Mouse (Mus musculus) liver, embryonic 11.5 days (tissue): ENCODE data around the gene Ptar1. TPM values are rescaled to one million over a fixed set of nuclear protein-coding genes. Genes with fewer than 3 reads are reported as not detected.
A peak's percentile ranks its signal among the peaks of the same experiment; 100 is the strongest.
"Not testable (repeated sequence)": the region's sequence is repeated elsewhere in the genome, so short reads cannot be mapped to it uniquely, and the experiment has no call there.

Experiments used
- ATAC-seq: fragments of 200-750 bp; cut with Nextera tagmentation; replicated peaks from 2 replicates; pipeline ENCODE4 v1.8.0; 2017; ENCODE audit warnings: moderate number of reproducible peaks, mild to moderate bottlenecking, moderate TSS enrichment, moderate library complexity; ENCODE audit not compliant: low FRiP score
- DNase-seq: peaks from one replicate; pipeline ENCODE4 v3.0.0-alpha.2; 2017; ENCODE audit warnings: low spot score
- H3K27ac ChIP-seq: fragments of 300-500 bp; sonication (generic); 2 replicates; pipeline ENCODE4 v1.5.1; 2014; ENCODE audit warnings: mild to moderate bottlenecking, low read depth, low read length, control low read depth
- H3K27me3 ChIP-seq: fragments of 300-500 bp; sonication (generic); replicated peaks from 2 replicates; pipeline ENCODE4 v1.6.1; 2014; ENCODE audit warnings: low read length, mixed read lengths; ENCODE audit not compliant: control insufficient read depth, insufficient read depth
- H3K36me3 ChIP-seq: fragments of 300-500 bp; sonication (generic); 2 replicates; pipeline ENCODE4 v1.6.1; 2014; ENCODE audit warnings: mild to moderate bottlenecking, low read length, moderate library complexity, mixed read lengths; ENCODE audit not compliant: control insufficient read depth, insufficient read depth
- H3K4me1 ChIP-seq: fragments of 300-500 bp; sonication (generic); replicated peaks from 2 replicates; pipeline ENCODE4 v1.6.1; 2014; ENCODE audit warnings: low read length, mixed read lengths; ENCODE audit not compliant: control insufficient read depth, insufficient read depth
- H3K4me2 ChIP-seq: fragments of 300-500 bp; sonication (generic); 2 replicates; pipeline ENCODE4 v1.6.1; 2014; ENCODE audit warnings: mild to moderate bottlenecking, control low read depth, moderate library complexity
- H3K4me3 ChIP-seq: fragments of 300-500 bp; sonication (generic); 2 replicates; pipeline ENCODE4 v1.5.1; 2014; ENCODE audit warnings: low read depth, low read length, control low read depth
- H3K9ac ChIP-seq: fragments of 300-500 bp; sonication (generic); 2 replicates; pipeline ENCODE4 v1.6.1; 2014; ENCODE audit warnings: low read depth, low read length, control low read depth
- H3K9me3 ChIP-seq: fragments of 300-500 bp; sonication (generic); 2 replicates; pipeline ENCODE4 v1.6.1; 2016; ENCODE audit warnings: low read length, inconsistent platforms, mixed read lengths; ENCODE audit not compliant: control insufficient read depth
- WGBS: fragments of 180-500 bp; shearing (Covaris S2); extraction: QIAGEN DNeasy Blood & Tissue Kit; methylation state at CpG from one replicate; pipeline ENCODE4 v1.1.7; 2014; 5-methylcytosine and 5-hydroxymethylcytosine counted together
- polyA plus RNA-seq: library from polyadenylated mRNA; unstranded; fragments of >200 nt; fragmentation: Nextera tagmentation; extraction: Ambion mirVana; gene quantifications from 2 replicates; pipeline ENCODE4 v1.2.1, GENCODE M21; 2014

Ptar1 gene
- polyA plus RNA-seq, 1 experiment from 2014 or later: 5.8 TPM

DNA sequence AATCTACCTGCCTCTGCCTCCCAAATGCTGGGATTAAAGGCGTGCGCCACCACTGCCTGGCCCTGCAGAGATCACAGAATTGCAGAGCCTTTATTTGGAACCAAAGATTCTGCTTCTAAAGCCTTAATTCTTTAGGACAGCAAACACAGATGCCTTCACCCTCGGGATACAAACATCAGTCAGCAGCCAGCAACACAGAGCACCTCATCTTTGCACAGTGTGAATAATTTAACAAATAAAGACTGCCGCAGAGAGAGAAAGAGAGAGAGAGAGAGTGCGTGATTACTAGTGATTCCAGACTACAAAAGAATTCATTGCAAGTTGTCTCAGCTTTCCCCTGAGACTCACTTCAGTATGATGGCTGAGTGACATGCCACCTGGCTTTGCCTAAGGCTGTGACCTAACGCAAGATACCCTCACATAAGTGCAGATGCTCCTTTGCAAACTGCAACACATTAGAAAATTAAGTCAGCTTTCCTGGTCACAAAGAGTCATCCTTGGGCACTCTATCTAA lies 19.0 kb upstream of the Ptar1 start:
- Histone ChIP-seq H3K9ac (no peak overlapping the region), H3K4me2 (no peak overlapping the region), H3K4me1 (no peaks in the 10 kb centered on the region), H3K9me3 (no peaks in the 10 kb centered on the region), H3K27ac (no peak overlapping the region), H3K27me3 (no peaks in the 10 kb centered on the region), H3K4me3 (no peak overlapping the region), H3K36me3 (no peaks in the 10 kb centered on the region)
- DNase-seq (no peak), ATAC-seq (no peak)
- 83% methylated on average over 6 of the region's 6 CpGs for WGBS

DNA sequence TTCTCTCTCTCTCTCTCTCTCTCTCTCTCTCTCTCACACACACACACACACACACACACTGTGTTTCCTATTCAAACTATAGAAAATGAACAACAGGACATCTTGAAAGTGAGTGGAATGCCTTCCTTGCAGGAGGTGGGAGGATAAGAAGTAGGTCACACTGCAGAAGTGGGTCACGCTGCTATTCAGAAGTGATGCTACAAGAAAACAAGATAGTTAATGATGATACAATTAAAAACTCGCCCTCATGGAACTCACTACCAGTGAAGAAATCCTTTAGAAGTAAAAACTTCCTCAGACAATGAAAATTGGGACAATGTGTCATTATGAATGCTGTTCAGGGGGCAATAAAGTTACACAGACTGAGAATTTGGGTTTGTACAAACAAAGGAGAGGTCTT lies 14.2 kb upstream of the Ptar1 start:
- H3K4me3 ChIP-seq: no peak overlapping the region
- 0 out of 2 replicates have a peak, but pooled peaks cover 3% of the 10 kb centered on the region for H3K9me3 ChIP-seq
- H3K4me1 ChIP-seq: no peaks in the 10 kb centered on the region
- no peaks in the 10 kb centered on the region for H3K27me3 ChIP-seq
- H3K36me3 ChIP-seq: no peaks in the 10 kb centered on the region
- 56% methylated on average over 2 of the region's 2 CpGs for WGBS
- no peak for DNase-seq
- no peak overlapping the region for H3K27ac ChIP-seq
- ATAC-seq: no peak
- no peak overlapping the region for H3K4me2 ChIP-seq
- no peak overlapping the region for H3K9ac ChIP-seq

DNA sequence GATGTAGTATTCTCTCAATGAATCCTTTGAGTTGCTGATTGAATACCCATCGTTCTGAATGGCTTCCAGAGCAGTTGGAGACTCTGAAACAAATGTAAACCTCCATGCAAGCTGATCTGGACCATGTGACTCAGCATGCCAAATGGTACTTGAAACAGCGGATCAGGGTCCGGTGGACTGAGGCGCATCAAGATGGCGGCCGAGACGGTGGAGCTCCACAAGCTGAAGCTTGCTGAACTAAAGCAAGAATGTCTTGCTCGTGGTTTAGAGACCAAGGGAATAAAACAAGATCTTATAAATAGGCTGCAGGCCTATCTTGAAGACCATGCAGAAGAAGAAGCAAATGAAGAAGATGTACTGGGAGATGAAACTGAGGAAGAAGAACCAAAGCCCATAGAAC lies 11.6 kb upstream of the Ptar1 start:
- H3K27me3 ChIP-seq, ATAC-seq, H3K36me3 ChIP-seq, H3K4me2 ChIP-seq, H3K4me3 ChIP-seq, H3K9ac ChIP-seq, DNase-seq, H3K9me3 ChIP-seq, H3K4me1 ChIP-seq, H3K27ac ChIP-seq: not testable (repeated sequence)
- 88% methylated on average over 8 of the region's 8 CpGs for WGBS

DNA sequence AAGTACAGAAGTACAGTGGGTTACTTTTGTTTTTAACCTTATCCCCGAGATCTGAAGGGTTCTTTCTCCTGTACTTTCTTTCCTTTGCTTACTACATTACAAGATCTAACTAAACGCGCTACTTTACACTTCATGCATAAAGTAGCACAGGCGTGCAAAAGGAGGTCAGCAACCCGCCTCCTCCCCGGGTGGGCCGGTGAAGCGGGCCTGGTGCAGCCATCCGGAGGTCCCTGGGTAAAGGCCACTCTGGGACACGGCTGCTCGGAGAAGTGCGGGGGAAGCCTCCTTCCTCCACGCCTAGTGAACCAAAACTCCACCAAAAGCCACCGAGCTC lies 300 bp upstream of the Ptar1 start:
- H3K36me3 ChIP-seq: no peaks in the 10 kb centered on the region
- H3K4me3 ChIP-seq: peak overlapping the region; percentile 88
- H3K9ac ChIP-seq: peak overlapping the region; percentile 83
- 2% methylated on average over 14 of the region's 14 CpGs for WGBS
- ATAC-seq: peak; percentile 79; the same call in 1 of the 2 replicates
- no peak for DNase-seq
- peak overlapping the region; percentile 78 for H3K4me2 ChIP-seq
- H3K9me3 ChIP-seq: no peaks in the 10 kb centered on the region
- H3K27ac ChIP-seq: peak overlapping the region; percentile 68; the same call in 1 of the 2 replicates
- no peaks in the 10 kb centered on the region for H3K27me3 ChIP-seq
- H3K4me1 ChIP-seq: peaks cover 7% of the 10 kb centered on the region

DNA sequence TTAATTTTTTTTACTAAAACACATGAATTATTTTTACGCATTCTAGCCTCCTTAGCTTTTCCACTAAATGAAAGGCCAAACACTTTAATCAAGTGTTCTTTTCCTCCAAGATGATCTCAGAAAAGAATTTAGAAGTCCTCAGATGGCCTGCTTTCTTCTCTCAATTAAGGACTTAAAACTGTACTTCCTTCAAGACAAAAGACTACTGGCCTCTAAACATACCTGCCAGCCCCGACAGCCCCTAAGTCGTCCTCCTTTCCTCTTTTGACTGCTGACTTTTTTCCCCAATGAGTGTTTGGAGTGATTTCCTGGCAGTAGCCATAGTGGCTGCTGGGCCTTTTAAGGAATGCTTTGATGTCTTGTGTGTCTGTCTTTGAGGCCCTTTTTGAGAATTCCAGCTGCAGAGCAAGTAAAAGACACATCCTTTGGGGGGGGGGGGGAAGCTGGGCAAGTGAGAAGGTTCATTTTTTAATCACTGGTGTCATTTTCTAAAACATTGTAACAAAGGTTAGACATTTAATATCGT lies 1.3 kb downstream of the Ptar1 start:
- no peaks in the 10 kb centered on the region for H3K9me3 ChIP-seq
- H3K4me2 ChIP-seq: peak overlapping the region; percentile 78
- no peaks in the 10 kb centered on the region for H3K27me3 ChIP-seq
- no peaks in the 10 kb centered on the region for H3K36me3 ChIP-seq
- H3K4me3 ChIP-seq: peak overlapping the region; percentile 39
- no peak overlapping the region for H3K27ac ChIP-seq
- DNase-seq (no peak), ATAC-seq (no peak)
- WGBS: 38% methylated on average over 4 of the region's 4 CpGs
- H3K4me1 ChIP-seq: peaks cover 7% of the 10 kb centered on the region
- peak overlapping the region; percentile 59 for H3K9ac ChIP-seq

DNA sequence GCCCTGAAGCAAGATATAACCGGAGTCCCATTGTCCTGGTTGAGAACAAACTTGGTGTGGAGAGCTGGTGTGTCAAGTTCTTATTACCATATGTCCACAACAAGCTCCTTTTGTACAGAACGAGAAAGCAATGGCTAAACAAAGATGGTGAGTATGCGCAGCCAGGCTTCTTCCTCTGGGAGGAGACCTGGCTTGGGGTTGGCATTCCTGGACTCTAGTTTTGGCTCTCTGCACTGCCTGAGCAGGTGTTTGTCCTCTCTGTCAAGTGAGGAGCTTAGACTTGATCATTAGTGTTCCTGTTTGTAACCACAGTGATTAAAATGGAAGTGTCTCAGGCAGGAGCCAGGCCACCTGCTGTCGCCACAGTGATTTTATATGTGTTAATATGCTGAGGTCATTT lies 7.1 kb downstream of the Ptar1 start:
- H3K4me3 ChIP-seq: no peak overlapping the region
- H3K9me3 ChIP-seq: no peaks in the 10 kb centered on the region
- H3K4me2 ChIP-seq: no peak overlapping the region
- no peak overlapping the region for H3K9ac ChIP-seq
- no peak for ATAC-seq
- H3K36me3 ChIP-seq: peaks cover 12% of the 10 kb centered on the region; the same call in 1 of the 2 replicates
- no peaks in the 10 kb centered on the region; the same call in 1 of the 2 replicates for H3K4me1 ChIP-seq
- DNase-seq: no peak
- no peaks in the 10 kb centered on the region for H3K27me3 ChIP-seq
- 88% methylated on average over 4 of the region's 4 CpGs for WGBS
- H3K27ac ChIP-seq: no peak overlapping the region

DNA sequence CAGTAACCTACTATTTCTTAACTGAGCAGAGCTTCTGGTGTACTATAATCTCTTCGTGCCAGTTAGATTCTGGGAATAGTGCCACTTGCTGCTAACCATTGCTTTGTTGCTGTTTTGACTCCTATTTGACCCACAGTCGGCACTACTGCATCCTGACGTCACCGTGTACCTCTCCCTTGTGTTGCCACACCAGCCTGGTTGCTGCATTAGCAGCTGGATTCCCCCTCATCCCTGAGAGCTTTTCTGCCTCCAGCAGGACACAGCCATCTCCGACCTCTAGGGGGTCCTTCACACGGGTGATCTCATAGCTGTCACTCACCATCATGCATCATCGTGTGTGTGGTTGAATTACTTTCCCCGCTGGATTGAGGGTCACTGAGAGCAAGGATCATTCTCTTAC lies 10.6 kb downstream of the Ptar1 start:
- Histone ChIP-seq H3K27ac (no peak overlapping the region), H3K4me1 (no peaks in the 10 kb centered on the region), H3K9me3 (no peaks in the 10 kb centered on the region), H3K9ac (no peak overlapping the region), H3K4me2 (no peak overlapping the region), H3K27me3 (no peaks in the 10 kb centered on the region), H3K4me3 (no peak overlapping the region), H3K36me3 (peaks cover 18% of the 10 kb centered on the region; the same call in 1 of the 2 replicates)
- WGBS: 83% methylated on average over 8 of the region's 8 CpGs
- no peak for DNase-seq
- ATAC-seq: no peak

DNA sequence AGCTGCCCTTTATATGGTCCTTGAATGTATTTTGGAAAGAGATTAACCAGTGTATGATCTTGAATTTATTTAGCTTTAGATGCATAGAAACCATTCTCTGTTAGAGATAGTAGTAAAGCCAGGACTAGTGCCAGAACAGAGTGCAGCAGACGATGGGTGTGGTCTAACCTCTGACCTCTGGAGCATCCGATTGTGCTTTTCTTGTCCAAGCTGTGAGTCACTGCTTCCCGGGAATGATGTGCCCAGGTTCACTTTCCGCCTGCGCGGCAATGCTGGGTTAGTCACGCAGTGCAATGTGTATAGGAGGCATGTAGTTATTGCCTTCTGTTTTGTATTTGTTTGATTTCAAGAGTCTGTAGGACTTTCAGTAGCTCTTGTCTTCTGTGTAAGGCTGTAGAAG lies 11.1 kb downstream of the Ptar1 start:
- H3K27me3 ChIP-seq: no peaks in the 10 kb centered on the region
- no peak overlapping the region for H3K4me3 ChIP-seq
- no peak overlapping the region for H3K27ac ChIP-seq
- H3K36me3 ChIP-seq: peaks cover 18% of the 10 kb centered on the region; the same call in 1 of the 2 replicates
- H3K4me1 ChIP-seq: no peaks in the 10 kb centered on the region
- no peaks in the 10 kb centered on the region for H3K9me3 ChIP-seq
- DNase-seq: no peak
- ATAC-seq: no peak
- no peak overlapping the region for H3K9ac ChIP-seq
- no peak overlapping the region for H3K4me2 ChIP-seq
- 90% methylated on average over 7 of the region's 7 CpGs for WGBS

DNA sequence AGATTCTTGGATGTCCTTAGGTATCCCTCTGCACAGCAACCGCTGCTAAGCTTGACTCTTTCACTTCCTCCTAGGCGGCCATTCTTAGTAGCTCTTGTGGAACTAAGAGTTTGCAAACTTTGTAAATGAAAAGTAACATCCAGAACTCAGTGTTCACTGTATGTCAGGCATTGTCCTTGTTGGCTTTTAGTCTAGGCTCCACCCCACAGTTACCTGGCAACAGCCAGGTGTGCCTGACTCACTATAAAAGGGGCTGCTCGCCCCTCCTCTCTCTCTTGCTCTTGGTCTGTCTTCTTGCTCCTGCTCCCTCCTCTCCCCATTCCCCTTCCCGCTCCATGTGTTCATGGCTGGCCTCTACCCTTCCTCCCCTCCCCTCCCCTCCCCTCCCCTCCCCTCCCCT lies 11.9 kb downstream of the Ptar1 start:
- peaks cover 18% of the 10 kb centered on the region; the same call in 1 of the 2 replicates for H3K36me3 ChIP-seq
- ATAC-seq: no peak
- 85% methylated on average over 4 of the region's 4 CpGs for WGBS

More for the DNA sequence above, 11.9 kb downstream of the Ptar1 start:
- H3K4me1 ChIP-seq: no peaks in the 10 kb centered on the region
- H3K9me3 ChIP-seq: no peaks in the 10 kb centered on the region
- H3K27me3 ChIP-seq: no peaks in the 10 kb centered on the region
- no peak overlapping the region for H3K4me2 ChIP-seq
- H3K4me3 ChIP-seq: no peak overlapping the region
- H3K27ac ChIP-seq: no peak overlapping the region
- DNase-seq: no peak
- no peak overlapping the region for H3K9ac ChIP-seq
